Mouse (Mus musculus) frontal cortex, adult (tissue): ENCODE measurements around the gene Sstr3.

Experiments
- ATAC-seq: cut with Nextera tagmentation; 2 replicates; pipeline ENCODE4 v1.9.2; 2017; ENCODE audit warnings: mild to moderate bottlenecking, moderate library complexity, mixed read lengths; ENCODE audit not compliant: low TSS enrichment

Sstr3 gene

GRCm38 (mm10) chr15:78502437-78503132 lies 41.9 kb downstream of the Sstr3 start:
- ATAC-seq, result no peak

GRCm38 (mm10) chr15:78494968-78495406 lies 49.5 kb downstream of the Sstr3 start, which contains the start of gene Il2rb:
TSS of gene Il2rb (minus strand) at chr15:78495271.
- ATAC-seq, result no peak

GRCm38 (mm10) chr15:78493401-78494010 lies 51.0 kb downstream of the Sstr3 start:
- ATAC-seq, result no peak

- ATAC-seq, result no peak
Observed at GRCm38 (mm10) chr15:78491301-78491700, 53.2 kb downstream of the Sstr3 start.

GRCm38 (mm10) chr15:78489906-78490305 lies 54.6 kb downstream of the Sstr3 start:
- ATAC-seq, result no peak

- ATAC-seq, result no peak
Observed at GRCm38 (mm10) chr15:78489248-78489647, 55.2 kb downstream of the Sstr3 start.

- no peak for ATAC-seq
Observed at GRCm38 (mm10) chr15:78487066-78487465, 57.4 kb downstream of the Sstr3 start.
